Mouse (Mus musculus) testis, postnatal 10 days (tissue): Measurements from ENCODE around the gene Olfr1537.

ENCODE experiments used
- DNase-seq: peaks from one replicate; pipeline ENCODE4 v3.0.0; 2021; ENCODE audit warnings: low spot score

The Olfr1537 gene

DNA sequence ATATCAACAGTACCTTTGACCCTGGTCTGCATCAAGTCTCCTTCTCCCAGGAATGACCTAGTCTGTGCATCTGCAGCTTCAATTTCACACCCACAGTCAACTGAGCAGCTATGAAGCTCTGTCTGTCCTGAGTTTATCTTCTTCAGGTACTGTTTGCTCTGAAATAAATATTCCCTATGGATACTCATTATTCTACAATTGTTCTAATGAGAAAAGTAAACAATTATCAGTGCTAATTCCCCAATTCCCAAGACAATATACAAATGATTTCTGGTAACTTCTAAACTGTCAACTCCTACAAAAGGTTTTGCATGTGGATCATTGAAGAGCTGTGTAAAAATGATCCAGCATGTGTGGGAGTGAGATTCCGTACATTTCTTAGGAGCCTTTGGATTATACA lies at the start of gene Olfr1537:
Gene Olfr1537, minus strand, starts transcription at position 101 of the 400 bp plus-strand sequence.
- DNase-seq, result no peak

DNA sequence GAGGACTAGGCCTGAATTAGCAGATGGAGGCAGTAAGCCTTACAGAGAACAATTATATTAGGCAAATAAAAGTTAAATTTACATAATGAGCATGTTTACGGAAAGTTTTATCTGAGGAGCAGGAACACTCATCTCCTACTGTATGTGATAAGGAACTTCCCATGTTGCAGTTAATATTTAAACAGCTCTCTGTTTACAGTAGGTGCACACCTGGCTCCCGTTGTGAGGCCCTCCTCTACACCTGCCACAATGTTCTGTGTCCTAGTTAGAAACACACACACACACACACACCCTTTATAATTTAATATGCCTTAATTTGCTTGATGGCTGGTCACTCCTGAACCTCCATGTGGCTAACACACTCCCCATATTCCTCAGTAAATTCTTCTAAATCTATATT lies 37.3 kb upstream of the Olfr1537 start:
- DNase-seq, result no peak

- DNase-seq, result no peak
Observed at GRCm38 (mm10) chr9:39276718-39277117, 26.9 kb upstream of the Olfr1537 start, which contains the start of gene Olfr945. TSS of gene Olfr945 (minus strand) at chr9:39276818.

GRCm38 (mm10) chr9:39201620-39202019 lies 48.2 kb downstream of the Olfr1537 start, which contains the start of gene Olfr944:
TSS of gene Olfr944 (plus strand) at chr9:39201920.
- DNase-seq, result no peak
